Mouse (Mus musculus) kidney, adult 9 months (tissue): ENCODE results near the gene Cdk6.
A peak's percentile ranks its signal among the peaks of the same experiment; 100 is the strongest.

Experiments
- DNase-seq: peaks from one replicate; pipeline ENCODE4 v3.0.0; 2022

Cdk6 gene

DNA sequence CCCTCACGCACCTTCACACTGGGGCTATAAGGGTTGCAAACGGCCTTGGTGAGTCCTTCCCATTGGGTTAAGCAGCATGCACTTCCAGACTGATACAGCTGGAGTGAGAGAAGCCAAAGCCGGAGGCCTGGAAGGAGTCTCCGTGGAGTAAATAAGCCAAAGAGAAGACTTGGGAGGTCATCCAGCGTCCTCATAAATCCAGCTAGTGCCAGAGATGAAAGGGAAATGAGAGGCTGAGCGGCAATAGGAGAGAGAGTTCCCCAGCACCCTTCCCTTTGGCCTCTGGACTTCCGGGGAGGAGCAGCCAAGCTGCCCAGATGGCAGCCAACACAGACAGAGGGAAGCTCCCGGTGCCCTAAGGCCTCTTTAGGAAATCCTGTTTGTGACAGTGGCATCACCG lies 149.8 kb downstream of the Cdk6 start:
- DNase-seq = peak; percentile 84

DNA sequence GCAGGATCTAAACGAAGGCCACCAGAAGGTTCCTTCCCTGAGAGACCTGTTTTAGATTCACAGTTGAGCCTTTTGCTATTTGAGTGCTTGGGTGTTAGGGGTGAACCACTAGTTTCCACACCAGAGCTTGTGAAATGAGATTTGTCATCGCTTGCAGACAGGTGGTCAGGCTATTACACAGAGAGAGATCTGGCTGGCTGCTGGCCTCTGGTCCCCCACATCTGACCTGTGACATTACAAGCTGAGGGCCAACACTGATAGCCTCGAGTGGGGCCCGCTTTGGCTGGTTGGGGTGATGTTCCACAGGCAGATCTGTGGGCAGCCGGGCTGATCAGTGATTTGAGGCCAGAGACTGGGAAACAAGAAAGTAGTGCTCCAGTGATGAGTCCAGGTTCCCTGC lies 150.6 kb downstream of the Cdk6 start:
- DNase-seq = no peak

DNA sequence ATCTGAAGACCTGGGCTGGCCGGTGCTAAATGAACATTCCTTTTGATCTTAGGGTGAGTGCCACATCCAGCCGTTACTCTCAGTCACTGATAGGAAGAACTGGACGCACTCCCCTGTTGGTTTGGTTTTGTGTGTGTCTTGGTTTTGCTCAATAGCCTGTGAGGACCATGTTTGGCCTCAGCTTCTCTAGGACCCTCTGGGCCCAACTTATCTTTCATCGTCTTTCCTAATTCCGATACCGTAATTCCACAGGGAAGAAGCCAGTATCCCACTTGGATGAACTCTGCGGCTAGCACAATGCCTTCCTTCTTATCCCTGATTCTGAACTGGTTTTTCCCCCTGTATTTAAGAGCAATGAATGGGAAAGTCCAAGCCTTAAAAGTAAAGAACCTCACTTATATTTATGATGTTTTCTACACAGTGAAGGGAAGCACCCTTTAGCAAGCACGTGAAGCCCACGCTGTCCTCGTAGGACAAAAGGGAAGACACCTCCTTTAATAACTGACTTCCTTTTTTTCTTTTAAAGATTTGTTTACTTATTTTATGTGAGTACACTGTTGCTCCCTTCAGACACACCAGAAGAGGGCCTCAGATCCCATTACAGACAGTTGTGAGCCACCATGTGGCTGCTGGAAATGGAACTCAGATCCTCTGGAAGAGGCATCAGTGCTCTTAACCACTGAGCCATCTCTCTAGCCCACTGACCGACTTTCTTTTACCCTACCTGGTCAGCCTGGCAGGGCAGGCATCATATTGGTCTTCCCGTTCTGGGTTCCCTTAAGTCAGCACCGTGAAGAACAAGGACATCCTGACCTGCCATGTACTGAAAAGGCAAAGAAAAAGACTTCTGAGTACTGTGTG lies 151.7 kb downstream of the Cdk6 start:
- no peak for DNase-seq

DNA sequence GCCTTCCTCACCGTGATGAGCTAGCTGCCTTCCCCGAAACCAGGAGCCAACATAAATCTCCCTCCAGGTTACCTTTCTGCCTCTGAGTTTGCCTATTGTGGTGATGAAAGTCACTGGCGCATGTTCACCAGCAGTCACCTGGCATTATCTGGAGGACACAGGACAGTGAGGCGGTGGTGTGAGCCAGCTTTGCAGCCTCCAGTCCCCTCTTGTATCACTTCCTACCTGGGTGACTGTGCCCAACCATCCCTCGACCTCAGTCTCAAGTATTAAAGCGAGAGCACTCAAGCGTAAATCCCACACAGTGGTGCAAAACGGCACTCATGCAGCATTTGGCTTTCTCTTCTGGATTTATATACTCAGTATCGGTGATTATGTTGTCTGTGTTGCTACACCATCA lies 152.7 kb downstream of the Cdk6 start:
- DNase-seq = no peak

DNA sequence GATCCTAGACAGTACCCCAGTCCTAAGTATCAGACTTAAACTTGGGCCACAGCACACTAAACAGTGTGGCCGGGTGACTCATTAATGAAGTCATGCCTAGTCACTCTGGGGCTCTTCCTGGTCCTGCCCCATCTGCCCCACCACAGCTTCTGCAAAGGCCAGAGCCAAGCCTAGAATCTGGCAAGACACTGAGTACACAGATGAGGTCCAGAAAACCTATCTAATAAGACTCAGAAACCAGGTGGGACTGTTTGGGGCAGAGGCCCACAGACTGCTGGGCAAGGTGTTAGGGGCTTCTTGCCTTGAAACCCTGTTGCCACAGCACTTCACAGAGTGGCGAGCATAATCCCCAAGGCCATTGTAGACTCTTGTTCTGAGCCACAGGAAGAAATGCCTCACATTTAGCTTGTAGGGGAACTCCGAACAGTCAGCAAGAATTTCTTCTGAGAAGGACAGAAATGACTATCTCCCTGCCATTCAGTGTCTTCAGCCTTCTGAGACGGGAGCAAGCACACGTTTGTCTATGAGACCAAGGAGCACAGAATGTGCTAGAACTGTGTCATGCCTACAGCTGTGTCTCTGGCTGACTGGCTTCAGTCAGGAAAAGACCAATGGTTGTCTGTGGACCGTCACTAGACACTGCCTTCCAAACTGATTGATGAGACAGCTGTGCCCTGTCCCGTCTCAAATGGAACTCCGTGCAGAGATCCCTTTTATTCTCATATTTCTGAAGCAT lies 153.3 kb downstream of the Cdk6 start:
- no peak for DNase-seq

DNA sequence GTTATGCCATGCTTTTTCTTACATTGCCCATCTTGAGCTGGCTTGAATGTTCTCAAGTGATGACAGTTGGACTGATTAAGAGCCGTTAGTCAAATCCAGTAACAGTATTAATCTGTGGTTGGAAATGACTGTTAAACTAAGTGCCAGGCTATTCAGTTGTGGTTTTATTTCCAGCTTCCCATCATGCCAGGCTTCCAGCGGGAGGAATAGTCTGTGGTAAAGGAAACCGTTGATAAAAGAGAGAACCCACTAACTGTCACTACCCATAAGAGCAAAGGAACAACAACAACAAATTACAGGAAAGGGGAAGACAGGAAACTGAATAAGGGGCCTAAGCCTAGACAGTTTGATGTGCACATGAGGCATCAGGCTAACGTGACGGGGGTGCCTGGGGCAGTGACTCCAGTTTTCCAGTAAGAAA lies 156.2 kb downstream of the Cdk6 start:
- no peak for DNase-seq

DNA sequence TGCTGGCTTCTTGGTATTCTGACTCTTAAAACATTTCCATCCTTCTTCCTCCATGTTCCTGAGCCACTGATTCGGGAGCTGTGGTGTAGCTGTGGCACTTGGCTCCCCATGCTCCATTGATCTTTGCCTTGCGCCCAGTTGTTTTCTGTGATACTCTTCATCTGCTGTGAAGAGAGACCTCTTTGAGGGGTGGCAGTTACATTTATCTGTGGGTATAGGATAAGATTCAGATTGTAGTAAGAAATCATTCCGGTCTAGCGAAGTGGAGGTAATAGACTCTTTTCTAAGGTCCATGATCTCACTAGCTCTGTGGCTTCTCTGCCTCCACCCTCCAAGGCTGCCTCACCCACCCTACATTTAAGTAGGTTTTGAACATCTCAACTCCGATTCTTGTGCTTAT lies 159.0 kb downstream of the Cdk6 start:
- DNase-seq = no peak

DNA sequence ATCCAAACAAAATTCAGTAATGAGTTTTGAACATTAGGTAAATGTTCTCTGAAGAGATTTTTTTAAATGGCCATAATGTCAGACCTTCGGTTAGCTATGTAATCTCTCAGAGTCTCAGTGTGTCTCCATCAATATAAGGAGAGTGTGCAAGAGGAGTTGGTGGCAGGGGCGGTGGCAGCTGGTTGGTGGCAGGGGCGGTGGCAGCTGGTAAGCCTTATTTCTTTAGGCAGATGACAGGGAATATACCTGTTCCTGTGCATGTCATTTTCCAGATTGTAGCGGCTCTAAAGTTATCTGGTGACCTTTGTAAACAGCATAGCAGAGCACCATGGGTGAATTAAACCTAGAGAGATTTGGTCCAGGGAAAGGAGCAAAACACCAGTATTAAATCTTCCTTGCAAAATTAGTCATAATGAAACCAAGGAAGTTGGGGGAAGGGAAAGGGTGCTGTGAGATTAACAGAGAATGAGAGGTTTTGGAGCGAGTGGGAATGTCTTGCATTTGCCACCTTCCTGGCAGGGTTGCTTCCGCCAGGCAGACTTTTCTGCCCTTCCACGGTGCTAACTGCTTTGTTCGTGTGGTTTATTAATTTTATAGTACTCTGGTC lies 159.8 kb downstream of the Cdk6 start:
- DNase-seq = no peak

DNA sequence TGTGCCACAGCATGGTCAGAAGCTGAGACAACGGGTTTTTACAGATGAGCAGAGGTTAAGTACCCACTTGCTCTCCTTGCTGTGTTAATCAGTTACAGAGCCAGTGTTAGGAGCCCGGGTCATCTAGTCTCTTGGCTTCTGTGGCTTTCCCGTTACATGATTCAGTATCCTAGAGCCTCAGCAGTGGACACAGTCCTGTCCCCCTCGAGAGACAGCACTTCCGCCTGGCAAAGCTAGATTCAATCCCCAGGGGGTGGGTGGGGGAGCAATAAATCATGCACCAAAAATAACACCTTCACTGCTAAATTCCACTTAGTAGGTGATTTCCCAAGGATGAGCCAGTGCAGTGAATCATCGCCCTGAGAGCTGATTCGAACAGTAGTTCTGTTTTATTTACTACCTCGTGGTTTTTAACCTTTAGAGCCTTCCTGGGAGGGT lies 160.3 kb downstream of the Cdk6 start:
- DNase-seq = peak; percentile 91

DNA sequence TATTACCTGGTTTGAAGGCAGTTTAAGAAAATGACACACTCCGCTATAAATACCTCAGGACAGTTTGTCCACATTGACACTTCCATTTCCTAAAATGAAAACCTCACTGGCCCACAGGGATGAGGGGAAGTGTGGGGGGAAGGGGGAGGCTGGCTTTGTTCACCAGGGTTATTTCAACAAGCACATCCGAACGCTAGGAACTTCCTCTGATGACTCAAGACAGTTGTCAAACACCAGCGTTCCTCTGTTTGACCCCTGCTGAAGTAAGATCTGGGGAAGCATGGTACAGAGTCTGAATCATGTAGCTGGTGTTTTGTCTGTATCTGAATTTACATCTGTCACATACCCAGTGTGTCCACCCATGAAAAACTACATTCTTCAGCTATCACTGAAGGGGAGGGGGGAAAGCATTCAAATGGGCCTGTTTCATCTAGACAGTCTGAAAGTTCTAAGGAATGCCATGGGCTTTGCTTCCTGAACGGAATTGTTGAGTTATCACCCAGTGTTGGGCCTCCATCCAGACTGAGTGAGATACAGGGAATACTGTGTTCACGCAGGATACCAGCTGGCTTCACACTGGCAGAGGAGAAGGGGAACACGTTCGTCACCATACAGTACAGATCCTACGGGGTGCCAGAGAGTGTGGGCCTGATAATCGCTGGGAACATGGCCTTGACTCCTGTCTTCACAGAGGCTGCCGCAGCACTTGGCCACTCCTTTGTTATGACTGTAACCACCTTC lies 161.5 kb downstream of the Cdk6 start:
- DNase-seq = peak; percentile 81

DNA sequence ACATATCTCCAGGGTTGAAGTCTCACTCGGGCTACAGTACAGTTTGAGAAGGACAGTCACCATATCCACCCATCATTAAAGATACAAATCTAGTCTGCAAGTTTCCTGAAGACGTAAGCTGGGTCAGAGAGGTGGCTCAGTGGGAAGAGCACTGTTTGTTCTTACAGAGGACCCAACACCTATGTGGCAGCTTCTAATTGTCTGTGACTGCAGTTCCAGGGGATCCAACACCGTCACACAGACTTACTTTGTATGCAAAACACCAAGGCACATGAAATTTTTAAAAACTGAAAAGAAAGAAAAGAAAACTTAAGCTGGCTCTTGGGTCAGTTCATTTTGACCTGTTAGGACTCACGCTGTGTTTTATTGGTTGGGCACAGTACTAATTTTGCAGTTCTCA lies 162.1 kb downstream of the Cdk6 start:
- no peak for DNase-seq

DNA sequence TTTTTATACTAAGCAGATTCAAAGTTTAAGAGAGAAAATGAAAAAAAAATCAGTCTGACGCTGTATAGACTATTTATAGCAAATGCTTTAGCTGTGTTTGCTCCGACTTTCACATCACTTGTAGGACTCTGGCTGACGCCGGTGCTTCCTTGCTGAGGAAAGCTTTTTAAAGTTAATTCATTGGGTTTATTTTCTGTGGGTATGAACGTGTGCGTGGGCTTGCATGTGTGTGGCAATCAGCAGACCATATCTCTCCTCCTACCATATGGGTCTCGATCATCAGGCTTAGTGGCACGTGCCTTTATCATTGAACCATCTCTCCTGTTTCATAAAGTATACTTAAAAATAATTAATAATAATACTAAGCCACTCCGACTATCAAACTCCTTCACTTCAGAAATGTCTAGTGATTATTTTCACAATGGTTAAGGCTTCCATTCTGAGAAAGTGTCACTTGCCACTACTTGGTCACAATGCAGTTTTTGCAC lies 162.6 kb downstream of the Cdk6 start:
- no peak for DNase-seq

DNA sequence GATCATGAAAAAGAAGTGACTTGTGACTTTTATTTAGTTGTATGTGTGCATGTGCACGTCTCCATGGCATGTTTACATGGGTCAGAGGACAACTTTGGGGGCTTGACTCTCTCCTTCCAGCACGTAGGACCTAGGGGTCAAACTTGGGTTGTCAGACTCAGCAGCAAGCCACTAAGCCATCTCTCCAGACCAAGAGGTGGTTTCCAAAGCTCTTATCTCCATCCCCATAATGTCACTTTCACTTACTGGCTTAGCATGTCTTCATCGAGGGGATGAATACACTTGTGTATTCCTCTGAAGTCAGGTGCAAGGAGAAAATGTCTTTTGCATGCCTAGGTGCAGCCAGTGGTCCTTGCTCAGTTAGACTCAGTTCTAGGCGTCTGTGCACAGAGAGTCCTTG lies 163.2 kb downstream of the Cdk6 start:
- DNase-seq = no peak

DNA sequence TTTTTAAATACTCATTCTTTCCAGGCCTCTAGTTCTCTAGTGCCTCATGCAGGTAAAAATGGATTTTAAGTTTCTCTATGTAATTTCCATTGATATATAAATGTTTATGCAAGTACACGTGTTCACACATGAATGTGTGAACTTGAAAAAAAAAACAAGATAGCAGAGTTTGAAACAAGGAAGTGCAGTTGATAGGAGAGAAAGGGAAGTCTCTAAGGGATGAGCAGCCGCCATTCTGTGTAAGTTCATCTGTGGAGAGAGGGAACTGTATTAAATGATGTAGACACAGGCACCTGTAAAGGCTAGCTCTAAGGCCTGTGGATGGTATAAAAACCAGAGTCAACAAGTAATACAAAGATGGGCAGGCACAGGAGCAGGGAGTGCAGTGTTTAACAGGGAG lies 164.3 kb downstream of the Cdk6 start:
- no peak for DNase-seq

DNA sequence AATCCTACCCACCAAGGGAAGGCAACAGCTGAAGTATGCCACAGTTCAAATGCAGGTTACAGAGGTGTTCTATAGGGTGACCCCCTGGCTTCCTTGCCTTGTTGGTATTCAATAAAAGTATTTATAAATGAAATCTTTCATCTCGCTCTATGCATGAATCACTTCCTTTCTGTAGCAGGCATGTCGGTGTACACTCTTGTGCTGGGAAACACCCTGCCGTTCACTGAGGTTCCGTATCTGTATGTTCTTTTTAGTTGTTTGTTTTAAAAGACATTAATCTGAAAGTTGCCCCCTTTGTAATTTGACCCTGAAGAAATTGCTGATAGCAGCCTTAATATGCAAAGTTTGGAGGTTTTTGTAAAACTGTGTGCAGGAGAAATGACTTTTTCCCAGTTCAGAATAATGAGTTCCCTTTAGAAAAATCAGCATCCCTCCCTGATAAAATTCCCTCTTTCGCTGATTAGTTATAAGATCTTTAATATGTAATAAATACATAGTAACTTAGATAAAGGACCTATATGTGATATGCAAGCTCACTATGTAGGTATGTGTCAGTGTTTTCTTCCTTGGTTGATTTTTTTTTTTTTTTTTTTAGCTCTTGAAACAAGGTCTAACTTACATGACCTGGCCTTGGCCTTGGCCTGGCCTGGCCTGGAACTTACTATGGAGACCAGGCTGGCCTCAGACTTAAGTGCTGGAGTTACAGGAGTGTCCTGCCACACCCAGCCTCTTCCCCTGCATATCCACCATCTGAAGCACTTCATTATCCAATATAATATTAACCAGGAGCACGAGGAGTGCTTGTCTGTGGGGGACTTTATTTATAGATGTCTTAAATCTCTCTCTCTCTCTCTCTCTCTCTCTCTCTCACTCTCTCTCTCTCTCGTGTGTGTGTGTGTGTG lies 167.4 kb downstream of the Cdk6 start:
- no peak for DNase-seq

DNA sequence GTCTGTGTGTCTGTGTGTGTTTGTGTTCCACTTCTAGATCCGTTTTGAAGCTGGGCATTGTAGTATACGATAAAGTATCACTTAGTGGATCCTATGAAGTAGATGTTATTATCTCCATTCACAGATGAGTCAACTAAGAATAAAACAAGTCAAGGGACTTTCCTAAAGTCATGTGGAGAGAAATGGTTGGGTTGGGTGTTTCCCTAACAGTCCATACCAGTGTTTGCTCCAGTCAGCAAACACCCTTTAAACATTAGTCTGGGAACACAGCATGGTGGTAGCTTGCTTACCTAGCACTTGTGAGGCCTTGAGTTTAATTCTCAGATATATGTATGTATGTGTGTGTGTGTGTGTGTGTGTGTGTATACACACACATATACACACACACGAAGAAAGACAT lies 168.2 kb downstream of the Cdk6 start:
- DNase-seq = no peak

DNA sequence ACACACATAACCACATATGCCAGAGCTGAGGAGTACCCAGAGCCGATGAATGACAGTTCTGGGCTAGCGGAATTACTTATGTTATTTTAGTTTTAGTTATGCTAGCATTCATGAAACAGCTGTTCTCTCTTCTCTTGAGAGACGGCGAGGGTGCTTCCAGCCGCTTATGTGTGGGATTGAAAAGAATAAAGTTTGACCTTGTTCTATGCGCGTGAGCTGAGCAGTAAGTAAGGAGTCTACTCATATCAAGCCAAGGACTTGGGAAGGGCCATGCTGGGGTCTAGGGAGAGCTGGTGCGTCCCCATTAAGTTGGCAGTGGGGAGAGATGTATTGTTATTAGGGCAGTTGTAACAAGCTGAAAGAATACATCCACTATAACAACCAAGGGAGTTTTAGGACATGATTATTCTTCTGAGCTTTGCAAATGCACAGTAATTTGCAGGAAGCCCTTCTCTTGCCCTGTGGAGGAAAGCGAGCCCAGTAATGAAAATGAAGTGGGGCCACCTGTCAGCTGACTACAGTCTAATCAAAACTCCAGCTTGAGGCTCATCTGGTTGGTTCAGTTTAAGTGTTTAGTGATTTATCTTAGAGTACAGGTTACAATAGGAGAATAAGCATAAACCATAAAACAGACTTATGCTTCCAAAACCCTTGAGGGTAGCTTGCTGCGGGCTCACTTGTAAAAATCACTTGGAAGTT lies 170.0 kb downstream of the Cdk6 start:
- DNase-seq = no peak

DNA sequence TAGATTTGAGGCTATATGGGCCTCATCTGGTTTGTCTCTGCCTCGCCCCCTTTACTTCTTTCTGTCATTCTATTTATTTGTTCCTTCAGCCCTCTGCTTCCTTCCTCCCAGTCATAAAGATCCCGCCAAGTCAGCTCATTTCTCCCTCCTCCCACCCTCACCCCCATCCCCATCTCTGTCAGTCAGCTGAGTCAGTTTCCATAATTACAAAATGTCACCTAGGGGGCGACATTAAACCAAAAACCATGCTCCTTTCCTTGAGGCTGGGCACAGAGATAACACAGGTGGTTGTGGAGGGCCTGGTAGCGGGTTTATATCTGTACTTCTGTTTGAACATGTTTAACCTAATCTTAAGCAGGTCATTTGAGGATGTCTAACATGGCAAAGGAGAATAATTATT lies 171.3 kb downstream of the Cdk6 start:
- DNase-seq = no peak

DNA sequence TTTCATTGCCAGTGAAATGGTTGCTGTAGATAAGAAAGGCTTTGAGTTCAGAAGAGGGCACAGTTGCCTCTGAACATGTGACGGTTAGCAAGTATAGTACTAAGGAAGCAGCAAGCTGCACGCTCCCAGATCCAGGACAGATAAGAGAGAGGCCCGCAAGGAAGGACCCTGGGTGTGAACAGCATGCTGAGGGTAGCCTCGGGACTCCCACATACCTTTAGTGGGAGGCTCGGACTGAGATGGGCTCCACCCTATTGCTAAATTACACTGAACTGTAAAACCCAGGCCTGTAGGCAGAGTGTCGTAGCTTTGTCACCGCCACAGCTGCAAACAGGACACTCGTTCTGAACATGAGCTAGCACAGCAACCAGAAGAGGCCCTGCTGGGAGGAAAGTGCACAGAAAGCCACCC lies 173.6 kb downstream of the Cdk6 start:
- no peak for DNase-seq

DNA sequence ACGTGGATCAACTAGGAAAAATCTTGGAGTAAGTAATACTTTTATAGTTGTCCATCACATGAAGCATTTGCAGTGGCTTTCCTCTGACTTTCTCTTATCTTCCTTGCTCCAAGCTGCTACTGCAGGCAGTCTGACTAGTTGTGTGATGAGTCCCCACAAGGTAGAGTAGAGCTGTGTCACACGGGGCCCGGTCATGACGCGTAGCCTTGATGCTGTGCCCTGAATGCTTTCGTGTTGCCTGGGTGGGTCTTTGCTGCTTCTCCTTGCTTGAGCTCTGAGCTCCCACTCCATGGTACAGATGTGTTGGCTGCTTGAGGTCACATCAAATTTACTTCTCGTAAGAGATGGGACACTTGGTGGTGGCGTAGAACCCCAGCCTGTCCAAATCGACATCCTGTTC lies 174.2 kb downstream of the Cdk6 start:
- no peak for DNase-seq

DNA sequence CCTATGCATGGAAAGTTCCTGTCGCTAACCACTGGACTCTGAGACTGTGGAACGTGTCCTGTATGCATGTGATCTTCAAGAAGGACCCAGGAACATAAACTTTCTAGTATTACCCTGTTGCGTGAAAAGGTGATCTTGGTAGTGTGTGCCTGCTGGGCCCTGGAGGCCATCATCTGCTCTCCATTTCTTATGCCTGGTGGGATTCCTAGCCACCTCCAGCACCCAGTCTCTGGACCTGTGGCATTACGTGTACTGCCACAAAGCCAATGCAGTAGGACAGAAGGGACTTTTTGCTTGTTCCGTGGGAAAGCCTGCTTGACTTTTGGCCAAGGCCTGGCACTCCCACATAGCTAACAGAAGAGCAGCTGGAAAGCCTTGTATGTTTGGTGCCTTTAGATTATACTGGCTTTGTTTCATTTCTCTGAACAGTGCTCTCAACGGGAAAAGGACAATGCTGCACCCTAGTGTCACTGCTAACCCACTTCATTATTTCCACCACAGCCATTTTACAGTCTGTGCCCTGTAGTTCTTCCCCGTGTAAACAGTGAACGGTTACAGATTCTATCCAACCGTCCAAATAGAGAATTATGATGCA lies 175.3 kb downstream of the Cdk6 start:
- DNase-seq = peak; percentile 66
